Mouse (Mus musculus) telencephalon, adult 2 months (tissue): ENCODE results near the gene Ccdc43.

Experiments
- DNase-seq: peaks from one replicate; pipeline ENCODE4 v3.0.0-alpha.2; 2011; ENCODE audit warnings: low read depth, low spot score

Gene Ccdc43

GRCm38 (mm10) chr11:102665637-102666435 is 31.7 kb downstream of the Ccdc43 start:
- no peak for DNase-seq

GRCm38 (mm10) chr11:102665151-102665550 is 32.4 kb downstream of the Ccdc43 start:
- no peak for DNase-seq

GRCm38 (mm10) chr11:102663416-102663815 is 34.2 kb downstream of the Ccdc43 start, which contains the start of gene Meioc:
Meioc (plus strand) TSS chr11:102663716.
- no peak for DNase-seq

GRCm38 (mm10) chr11:102656931-102657330 is 40.7 kb downstream of the Ccdc43 start:
- DNase-seq: no peak

- no peak for DNase-seq
Observed at GRCm38 (mm10) chr11:102656326-102656926, 41.2 kb downstream of the Ccdc43 start.

GRCm38 (mm10) chr11:102655888-102656287 is 41.7 kb downstream of the Ccdc43 start:
- peak; percentile 41 for DNase-seq

- no peak for DNase-seq
Observed at GRCm38 (mm10) chr11:102652844-102653243, 44.7 kb downstream of the Ccdc43 start.

DNA sequence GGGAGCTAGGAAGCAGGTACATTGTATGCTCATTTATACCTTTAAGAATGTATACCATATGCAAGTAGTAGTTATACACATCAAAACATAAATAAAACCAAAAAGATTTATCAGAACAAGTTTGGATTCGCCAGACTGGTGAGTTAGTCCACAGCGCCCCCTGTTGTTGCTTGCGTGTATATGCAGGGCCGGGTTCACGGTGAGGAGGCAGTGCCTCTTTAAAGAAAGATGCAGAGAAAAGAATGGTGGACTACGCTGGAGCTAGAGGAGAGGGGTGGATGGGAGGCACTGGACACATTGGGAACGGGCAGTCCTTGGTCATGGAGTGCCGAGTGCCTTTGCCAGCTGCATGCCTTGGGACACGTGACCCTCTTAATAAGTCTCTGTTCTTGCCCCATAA is 46.2 kb downstream of the Ccdc43 start:
- peak; percentile 27 for DNase-seq

GRCm38 (mm10) chr11:102647885-102648284 is 49.7 kb downstream of the Ccdc43 start:
- no peak for DNase-seq

GRCm38 (mm10) chr11:102646226-102646625 is 51.4 kb downstream of the Ccdc43 start:
- no peak for DNase-seq

DNA sequence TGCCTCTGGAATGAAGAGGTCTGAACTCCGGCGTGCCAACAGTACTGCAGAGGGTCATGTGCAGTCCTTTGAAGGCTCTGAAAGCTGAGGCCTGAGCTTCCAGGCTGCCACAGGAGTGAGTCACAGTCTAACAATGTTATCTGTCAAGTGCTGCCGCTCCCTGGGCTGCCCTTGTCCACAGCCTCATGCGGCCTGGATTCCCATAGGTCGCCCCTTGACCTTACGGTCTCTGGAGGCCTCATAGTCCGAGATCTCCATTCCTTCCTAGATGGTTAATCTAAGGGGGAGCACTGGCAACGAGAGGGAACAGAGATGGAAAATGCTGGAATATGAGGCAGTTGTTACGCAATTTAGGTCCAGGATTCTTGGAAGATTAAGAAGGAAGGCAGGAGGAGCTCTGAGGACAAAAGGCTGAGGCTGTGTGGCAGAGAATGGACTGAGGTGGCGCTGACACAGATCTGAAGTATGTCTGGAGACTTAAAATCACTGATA is 53.6 kb downstream of the Ccdc43 start:
- no peak for DNase-seq

- no peak for DNase-seq
Observed at GRCm38 (mm10) chr11:102636887-102637286, 60.7 kb downstream of the Ccdc43 start.
